Comparison of ENCODE assay signal across 15 mouse cellular contexts in the genomic region with DNA sequence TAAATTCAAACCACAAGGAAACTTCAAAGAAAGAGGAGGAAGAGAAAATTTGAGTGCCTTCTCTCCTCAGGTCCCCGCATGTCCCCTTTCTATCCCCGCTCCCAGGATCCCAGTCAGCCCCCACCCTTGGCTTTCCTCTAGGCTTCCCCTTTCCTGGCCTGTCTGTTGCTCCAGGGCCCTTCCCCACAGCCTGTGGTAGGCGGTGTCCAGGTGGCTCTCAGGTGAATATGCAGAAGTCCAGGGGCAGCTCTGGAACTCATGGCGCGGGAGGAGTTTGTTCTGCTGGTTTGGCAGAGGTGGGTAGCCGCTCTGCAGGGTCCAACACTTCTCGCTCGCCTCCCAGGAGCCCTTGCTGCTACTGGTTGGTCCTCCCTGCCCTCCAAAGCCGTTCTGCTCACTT.
DNase-seq lines count a peak whose midpoint lies in the region; ATAC-seq and TF ChIP-seq lines count a peak whose summit lies in the region.
"Had no signal": no experiment of that assay in that cellular context is flagged by ENCODE, and none has a peak within 500 bp of the region (broad histone marks: within the 10 kb centered on the region; RNA-seq: fewer than 3 reads in every experiment).

No protein-coding gene starts in this region.

- no peak for ATAC-seq in forebrain, embryonic 14.5 days
- ATAC-seq in heart, embryonic 16.5 days (replicated peaks; ENCODE audit: extremely low read depth, insufficient read depth, low FRiP score), result no peak
- 0 out of 2 replicates have a peak, but pooled peaks have one; percentile 35 for ATAC-seq in embryonic facial prominence, embryonic 11.5 days (replicated peaks; ENCODE audit: insufficient number of reproducible peaks, low FRiP score, low TSS enrichment, low read depth)
- ATAC-seq in limb, embryonic 14.5 days (ENCODE audit: low FRiP score, low read depth), result peak; percentile 1; the same call in 1 of the 2 replicates
- ATAC-seq: Patski had no signal

- no peak for TF ChIP-seq POLR2A in limb, embryonic 14.5 days (IDR thresholded peaks at IDR 0.05; ENCODE audit: borderline replicate concordance, extremely low read depth, insufficient read depth, insufficient read length)

- DNase-seq in forebrain, embryonic 10.5 days (ENCODE audit: extremely low spot score, low spot score), result no peak
- no peak for DNase-seq in forebrain, embryonic 14.5 days (ENCODE audit: low spot score)
- DNase-seq in heart, postnatal 14 days, result no peak
- no peak for DNase-seq in embryonic facial prominence, embryonic 11.5 days (ENCODE audit: low spot score)
- DNase-seq in limb, embryonic 14.5 days (ENCODE audit: low spot score), result no peak
- no peak for DNase-seq in adrenal gland, postnatal 4 days (ENCODE audit: low spot score in 2 of 2)
- DNase-seq in B cell, adult 2 months, result no peak

- no peak overlapping the region for H3K4me2 ChIP-seq in forebrain, embryonic 14.5 days (ENCODE audit: low read length)
- peak overlapping the region; percentile 31; the same call in 1 of the 2 replicates for H3K4me2 ChIP-seq in heart, embryonic 16.5 days (ENCODE audit: low read depth, low read length)
- H3K4me2 ChIP-seq in embryonic facial prominence, embryonic 11.5 days (ENCODE audit: low read depth, low read length), result no peak overlapping the region
- 0 out of 2 replicates have a peak overlapping the region, but pooled peaks have one; percentile 13 for H3K4me2 ChIP-seq in limb, embryonic 14.5 days (replicated peaks; ENCODE audit: low read depth, low read length, severe bottlenecking)
- H3K4me2 ChIP-seq: forebrain, embryonic 12.5 days; kidney, embryonic 15.5 days; liver, embryonic 11.5 days; midbrain, embryonic 11.5 days; stomach, embryonic 15.5 days had no signal

- H3K9me3 ChIP-seq in forebrain, embryonic 10.5 days, result no peaks in the 10 kb centered on the region
- no peaks in the 10 kb centered on the region for H3K9me3 ChIP-seq in forebrain, embryonic 14.5 days (replicated peaks; ENCODE audit: control insufficient read depth, low read length)
- H3K9me3 ChIP-seq in heart, embryonic 16.5 days (replicated peaks; ENCODE audit: control insufficient read depth, low read length), result no peaks in the 10 kb centered on the region
- no peaks in the 10 kb centered on the region for H3K9me3 ChIP-seq in embryonic facial prominence, embryonic 11.5 days (replicated peaks; ENCODE audit: control insufficient read depth, low read length)
- no peaks in the 10 kb centered on the region for H3K9me3 ChIP-seq in limb, embryonic 14.5 days (ENCODE audit: control insufficient read depth, low read length)
- H3K9me3 ChIP-seq: embryonic facial prominence, embryonic 12.5 days; forebrain, embryonic 12.5 days; kidney, embryonic 15.5 days; stomach, embryonic 15.5 days had no signal

- H3K4me1 ChIP-seq in forebrain, embryonic 10.5 days, result peaks cover 76% of the 10 kb centered on the region
- H3K4me1 ChIP-seq in forebrain, embryonic 14.5 days (ENCODE audit: control insufficient read depth, insufficient read depth, low read length), result peaks cover 43% of the 10 kb centered on the region
- H3K4me1 ChIP-seq in heart, embryonic 16.5 days (ENCODE audit: control insufficient read depth, insufficient read depth, low read length), result peaks cover 73% of the 10 kb centered on the region
- H3K4me1 ChIP-seq in embryonic facial prominence, embryonic 11.5 days (ENCODE audit: control insufficient read depth, insufficient read depth, low read length), result peaks cover 7% of the 10 kb centered on the region
- H3K4me1 ChIP-seq in limb, embryonic 14.5 days (ENCODE audit: control insufficient read depth, insufficient read depth, low read length), result peaks cover 31% of the 10 kb centered on the region

- WGBS in forebrain, embryonic 10.5 days, result 71% methylated on average over 9 of the region's 9 CpGs
- 76% methylated on average over 9 of the region's 9 CpGs for WGBS in forebrain, embryonic 14.5 days
- WGBS in heart, embryonic 16.5 days, result 61% methylated on average over 9 of the region's 9 CpGs
- WGBS in embryonic facial prominence, embryonic 11.5 days, result 37% methylated on average over 9 of the region's 9 CpGs
- WGBS in limb, embryonic 14.5 days, result 17% methylated on average over 9 of the region's 9 CpGs

- H3K27ac ChIP-seq in forebrain, embryonic 10.5 days, result peak overlapping the region; percentile 68; the same call in 1 of the 2 replicates
- H3K27ac ChIP-seq in forebrain, embryonic 14.5 days (ENCODE audit: low read depth, low read length), result no peak overlapping the region
- peak overlapping the region; percentile 81 for H3K27ac ChIP-seq in heart, embryonic 16.5 days (ENCODE audit: low read length)
- H3K27ac ChIP-seq in embryonic facial prominence, embryonic 11.5 days (replicated peaks; ENCODE audit: low read depth, low read length), result no peak overlapping the region
- no peak overlapping the region for H3K27ac ChIP-seq in limb, embryonic 14.5 days (replicated peaks; ENCODE audit: low read depth, low read length)
- H3K27ac ChIP-seq: forebrain, embryonic 12.5 days; kidney, embryonic 15.5 days had no signal

- intact Hi-C loops in heart, postnatal 14 days (cut with DNase I), result no loop called here

- H3K36me3 ChIP-seq in forebrain, embryonic 10.5 days (replicated peaks), result no peaks in the 10 kb centered on the region
- no peaks in the 10 kb centered on the region for H3K36me3 ChIP-seq in forebrain, embryonic 14.5 days (ENCODE audit: control insufficient read depth, insufficient read depth, low read length)
- H3K36me3 ChIP-seq in heart, embryonic 16.5 days (ENCODE audit: control insufficient read depth, insufficient read depth), result no peaks in the 10 kb centered on the region
- no peaks in the 10 kb centered on the region for H3K36me3 ChIP-seq in embryonic facial prominence, embryonic 11.5 days (replicated peaks; ENCODE audit: control insufficient read depth, insufficient read depth, low read depth, low read length)
- no peaks in the 10 kb centered on the region for H3K36me3 ChIP-seq in limb, embryonic 14.5 days (ENCODE audit: control insufficient read depth, insufficient read depth, low read length)
- H3K36me3 ChIP-seq: embryonic facial prominence, embryonic 12.5 days; forebrain, embryonic 12.5 days; kidney, embryonic 15.5 days; stomach, embryonic 15.5 days had no signal

- no peak overlapping the region for H3K9ac ChIP-seq in forebrain, embryonic 14.5 days (ENCODE audit: low read length)
- peak overlapping the region; percentile 60 for H3K9ac ChIP-seq in heart, embryonic 16.5 days (ENCODE audit: low read length)
- H3K9ac ChIP-seq in embryonic facial prominence, embryonic 11.5 days (replicated peaks; ENCODE audit: low read length), result no peak overlapping the region
- no peak overlapping the region for H3K9ac ChIP-seq in limb, embryonic 14.5 days (ENCODE audit: low read depth, low read length, severe bottlenecking)
- H3K9ac ChIP-seq: embryonic facial prominence, embryonic 12.5 days; forebrain, embryonic 12.5 days; kidney, embryonic 15.5 days; stomach, embryonic 15.5 days had no signal

- H3K4me3 ChIP-seq in forebrain, embryonic 10.5 days, result no peak overlapping the region
- no peak overlapping the region for H3K4me3 ChIP-seq in forebrain, embryonic 14.5 days (ENCODE audit: low read depth, low read length)
- no peak overlapping the region for H3K4me3 ChIP-seq in heart, embryonic 16.5 days (ENCODE audit: low read length)
- H3K4me3 ChIP-seq in embryonic facial prominence, embryonic 11.5 days (ENCODE audit: low read depth, low read length), result no peak overlapping the region
- H3K4me3 ChIP-seq in limb, embryonic 14.5 days (replicated peaks; ENCODE audit: low read length), result no peak overlapping the region
- H3K4me3 ChIP-seq: forebrain, embryonic 12.5 days; kidney, embryonic 15.5 days; stomach, embryonic 15.5 days had no signal

- H3K27me3 ChIP-seq in forebrain, embryonic 10.5 days (ENCODE audit: poor library complexity, severe bottlenecking), result peaks cover 96% of the 10 kb centered on the region
- H3K27me3 ChIP-seq in forebrain, embryonic 14.5 days (replicated peaks; ENCODE audit: control insufficient read depth, insufficient read depth, low read length), result peaks cover 9% of the 10 kb centered on the region
- no peaks in the 10 kb centered on the region for H3K27me3 ChIP-seq in heart, embryonic 16.5 days (ENCODE audit: control insufficient read depth, insufficient read depth, low read length)
- peaks cover 44% of the 10 kb centered on the region for H3K27me3 ChIP-seq in embryonic facial prominence, embryonic 11.5 days (ENCODE audit: control insufficient read depth, insufficient read depth, low read length)
- peaks cover 38% of the 10 kb centered on the region; the same call in 1 of the 2 replicates for H3K27me3 ChIP-seq in limb, embryonic 14.5 days (ENCODE audit: control insufficient read depth, insufficient read depth, low read length)
- H3K27me3 ChIP-seq: kidney, embryonic 15.5 days; Patski; stomach, embryonic 15.5 days had no signal

Comparison
In these comparisons a context has a peak if more than half of its experiments do, and no peak if none do; other contexts are left out.
1. H3K27ac ChIP-seq: peak in forebrain, embryonic 10.5 days (single experiment) and heart, embryonic 16.5 days (single experiment); none in forebrain, embryonic 14.5 days (single experiment), embryonic facial prominence, embryonic 11.5 days (single experiment) and limb, embryonic 14.5 days (single experiment).
2. ATAC-seq: peak in embryonic facial prominence, embryonic 11.5 days (single experiment) and limb, embryonic 14.5 days (single experiment); none in forebrain, embryonic 14.5 days (single experiment) and heart, embryonic 16.5 days (single experiment).
3. H3K4me2 ChIP-seq: peak in heart, embryonic 16.5 days (single experiment) and limb, embryonic 14.5 days (single experiment); none in forebrain, embryonic 14.5 days (single experiment) and embryonic facial prominence, embryonic 11.5 days (single experiment).